Mouse (Mus musculus) embryo, embryonic 10.5 days (tissue): ENCODE measurements around the gene Mmp17.

Experiments used
- DNase-seq: peaks from one replicate; pipeline ENCODE4 v3.0.0-alpha.2; 2015; ENCODE audit warnings: low spot score

The Mmp17 gene

GRCm38 (mm10) chr5:129583761-129584582, at the start of gene Mmp17:
TSS of gene Mmp17 (plus strand) at chr5:129584169.
- peak; percentile 93 for DNase-seq

- DNase-seq: no peak
Observed at GRCm38 (mm10) chr5:129534500-129534899, 49.5 kb upstream of the Mmp17 start.

- no peak for DNase-seq
Observed at GRCm38 (mm10) chr5:129535021-129535420, 48.9 kb upstream of the Mmp17 start.

GRCm38 (mm10) chr5:129535431-129535830, 48.5 kb upstream of the Mmp17 start:
- no peak for DNase-seq

GRCm38 (mm10) chr5:129538826-129539225, 45.1 kb upstream of the Mmp17 start:
- no peak for DNase-seq

GRCm38 (mm10) chr5:129542236-129542635, 41.7 kb upstream of the Mmp17 start:
- no peak for DNase-seq

- no peak for DNase-seq
Observed at GRCm38 (mm10) chr5:129545787-129546186, 38.2 kb upstream of the Mmp17 start.

- no peak for DNase-seq
Observed at GRCm38 (mm10) chr5:129549716-129550115, 34.3 kb upstream of the Mmp17 start.

- DNase-seq: no peak
Observed at GRCm38 (mm10) chr5:129550790-129551189, 33.2 kb upstream of the Mmp17 start.

GRCm38 (mm10) chr5:129551991-129552390, 32.0 kb upstream of the Mmp17 start:
- DNase-seq: no peak

- no peak for DNase-seq
Observed at GRCm38 (mm10) chr5:129553642-129554041, 30.3 kb upstream of the Mmp17 start.

GRCm38 (mm10) chr5:129558591-129558990, 25.4 kb upstream of the Mmp17 start:
- no peak for DNase-seq

GRCm38 (mm10) chr5:129559283-129559682, 24.7 kb upstream of the Mmp17 start:
- no peak for DNase-seq

- no peak for DNase-seq
Observed at GRCm38 (mm10) chr5:129562342-129562741, 21.6 kb upstream of the Mmp17 start.

- DNase-seq: no peak
Observed at GRCm38 (mm10) chr5:129568596-129568995, 15.4 kb upstream of the Mmp17 start.

- DNase-seq: no peak
Observed at GRCm38 (mm10) chr5:129578201-129578600, 5.8 kb upstream of the Mmp17 start.

GRCm38 (mm10) chr5:129580046-129580445, 3.9 kb upstream of the Mmp17 start:
- peak; percentile 31 for DNase-seq

GRCm38 (mm10) chr5:129580572-129580971, 3.4 kb upstream of the Mmp17 start:
- DNase-seq: no peak

GRCm38 (mm10) chr5:129581015-129581414, 3.0 kb upstream of the Mmp17 start:
- DNase-seq: no peak

- no peak for DNase-seq
Observed at GRCm38 (mm10) chr5:129583331-129583730, 638 bp upstream of the Mmp17 start.

GRCm38 (mm10) chr5:129584583-129585541, 893 bp downstream of the Mmp17 start:
- peak; percentile 58 for DNase-seq

- peak; percentile 94 for DNase-seq
Observed at GRCm38 (mm10) chr5:129586016-129586415, 2.0 kb downstream of the Mmp17 start.

GRCm38 (mm10) chr5:129586471-129586870, 2.5 kb downstream of the Mmp17 start:
- DNase-seq: no peak
